Mouse (Mus musculus) myocyte (in vitro differentiated cells): ENCODE data around the gene Angptl4.

Experiments
- MAX ChIP-seq: IDR thresholded peaks from one replicate; pipeline ENCODE4 v1.6.1; 2011; ENCODE audit warnings: low read depth, mild to moderate bottlenecking, control low read depth
- MYOD1 ChIP-seq, 3 experiments: IDR thresholded peaks; one replicate each; pipeline ENCODE4 v1.6.1; 2011; ENCODE audit warnings: control low read depth in 2 of 3, low read depth in 2 of 3, mild to moderate bottlenecking in 2 of 3, moderate library complexity in 1 of 3; ENCODE audit not compliant: insufficient read length in 2 of 3, control insufficient read depth in 1 of 3
- MYOG ChIP-seq, 3 experiments: IDR thresholded peaks; one replicate each; pipeline ENCODE4 v1.6.1; 2011; ENCODE audit warnings: control low read depth in 2 of 3, low read depth in 2 of 3, mild to moderate bottlenecking in 2 of 3; ENCODE audit not compliant: insufficient read length in 2 of 3, control insufficient read depth in 1 of 3, insufficient read depth in 1 of 3
- POLR2A ChIP-seq: IDR thresholded peaks from one replicate; pipeline ENCODE4 v1.6.1; 2011; ENCODE audit warnings: low read depth, mild to moderate bottlenecking, control low read depth, moderate library complexity; ENCODE audit not compliant: insufficient read length
- POLR2AphosphoS2 ChIP-seq: IDR thresholded peaks from one replicate; pipeline ENCODE4 v1.6.1; 2011; ENCODE audit warnings: low read depth, control low read depth; ENCODE audit not compliant: insufficient read length
- SRF ChIP-seq: IDR thresholded peaks from one replicate; pipeline ENCODE4 v1.6.1; 2011; ENCODE audit warnings: low read depth; ENCODE audit not compliant: control insufficient read depth, insufficient read length
- TCF12 ChIP-seq: IDR thresholded peaks from one replicate; pipeline ENCODE4 v1.6.1; 2011; ENCODE audit warnings: mild to moderate bottlenecking, control low read depth; ENCODE audit not compliant: poor library complexity, insufficient read depth, severe bottlenecking
- TCF3 ChIP-seq: IDR thresholded peaks from one replicate; pipeline ENCODE4 v1.6.1; 2011; ENCODE audit warnings: low read depth, control low read depth; ENCODE audit not compliant: insufficient read length
- USF1 ChIP-seq: IDR thresholded peaks from one replicate; pipeline ENCODE4 v1.6.1; 2011; ENCODE audit warnings: low read depth, mild to moderate bottlenecking, control low read depth, moderate library complexity

GRCm38 (mm10) chr17:33773871-33774572, 7.6 kb downstream of the Angptl4 start:
- TF ChIP-seq POLR2A (no peak), TCF3 (no peak), POLR2AphosphoS2 (no peak), TCF12 (no peak), MAX (no peak), MYOG (IDR thresholded peaks at IDR 0.05; ENCODE audit: control insufficient read depth in 1 of 3, insufficient read depth in 1 of 3, insufficient read length in 2 of 3, low read depth in 2 of 3) (no peak), USF1 (no peak), MYOD1 (IDR thresholded peaks at IDR 0.05; ENCODE audit: control insufficient read depth in 1 of 3, insufficient read length in 2 of 3, low read depth in 2 of 3) (no peak), SRF (no peak)
